Comparison of ENCODE assay signal across 8 mouse cellular contexts in the genomic region with DNA sequence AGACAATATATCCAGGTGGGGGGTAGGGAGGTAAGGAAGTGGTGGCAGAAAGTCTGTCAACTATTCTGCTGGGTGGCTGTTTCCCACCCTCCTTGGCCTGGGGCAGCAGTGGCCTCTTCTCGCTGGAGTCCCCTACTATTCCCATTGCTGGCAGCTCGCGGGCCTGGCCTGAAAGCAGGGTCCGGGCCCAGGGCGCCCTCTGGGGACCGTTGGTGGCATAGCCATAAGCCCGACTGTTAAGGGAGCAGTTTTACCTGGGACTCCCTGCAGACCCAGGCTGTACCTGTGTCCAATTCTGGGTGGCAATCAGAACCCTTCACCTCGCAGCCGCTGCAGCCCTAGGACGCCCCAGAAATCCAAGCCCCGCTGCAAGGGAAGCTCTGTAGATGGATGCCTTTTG. TPM values are rescaled to one million over a fixed set of nuclear protein-coding genes. Genes with fewer than 3 reads are reported as not detected.
DNase-seq lines count a peak whose midpoint lies in the region; ATAC-seq and TF ChIP-seq lines count a peak whose summit lies in the region.

No protein-coding gene starts in this region.

- peak; percentile 21 for ATAC-seq in Patski
- peak; percentile 58 for ATAC-seq in embryonic facial prominence, embryonic 12.5 days (ENCODE audit: insufficient number of reproducible peaks, insufficient read depth, low FRiP score, low TSS enrichment)
- ATAC-seq in heart, postnatal 0 days (ENCODE audit: insufficient read depth, low read depth) = peak; percentile 66
- peak; percentile 93 for ATAC-seq in megakaryocyte-erythroid progenitor cell, adult 5-6 weeks (replicated peaks; ENCODE audit: low FRiP score, low TSS enrichment, poor library complexity, severe bottlenecking)

- no peaks in the 10 kb centered on the region for H3K9me3 ChIP-seq in embryonic facial prominence, embryonic 12.5 days
- H3K9me3 ChIP-seq in heart, postnatal 0 days (replicated peaks; ENCODE audit: control insufficient read depth, low read length) = no peaks in the 10 kb centered on the region

- no peak for TF ChIP-seq EP300 in heart, postnatal 0 days (IDR thresholded peaks at IDR 0.05; ENCODE audit: low read depth)

- no peak overlapping the region for H3K9ac ChIP-seq in embryonic facial prominence, embryonic 12.5 days
- no peak overlapping the region for H3K9ac ChIP-seq in heart, postnatal 0 days (replicated peaks; ENCODE audit: low read depth, low read length)

- no peak for TF ChIP-seq CTCF in Patski (IDR thresholded peaks at IDR 0.05)
- TF ChIP-seq CTCF in heart, postnatal 0 days (IDR thresholded peaks at IDR 0.05; ENCODE audit: low read depth) = peak; percentile 71

- peak; percentile 4 for DNase-seq in cerebellum, adult 11-12 months
- no peak for DNase-seq in cerebellum, adult 8-10 months
- no peak for DNase-seq in Patski (ENCODE audit: low read depth, low spot score)
- no peak for DNase-seq in heart, postnatal 0 days (ENCODE audit: low spot score)
- peak; percentile 50 to 61 for DNase-seq in kidney, postnatal 25 days
- peak; percentile 34 to 71 for DNase-seq in urinary bladder, postnatal 4 days (ENCODE audit: low spot score in 2 of 2)

- WGBS in embryonic facial prominence, embryonic 12.5 days = 1% methylated on average over 11 of the region's 11 CpGs
- WGBS in heart, postnatal 0 days = 4% methylated on average over 11 of the region's 11 CpGs

- H3K4me3 ChIP-seq in embryonic facial prominence, embryonic 12.5 days = peak overlapping the region; percentile 31; the same call in 1 of the 2 replicates
- 0 out of 2 replicates have a peak overlapping the region, but pooled peaks have one; percentile 47 for H3K4me3 ChIP-seq in heart, postnatal 0 days (ENCODE audit: low read depth, low read length)

- in situ Hi-C loops in Patski (cut with MboI; ENCODE audit: low pct_unique_long_range_greater_than_20kb) = no loop called here

- POLR2A ChIA-PET in Patski (lab: Charles Lee) = no interaction called here

- peak overlapping the region; percentile 51 for H3K4me2 ChIP-seq in embryonic facial prominence, embryonic 12.5 days (replicated peaks)
- peak overlapping the region; percentile 72 for H3K4me2 ChIP-seq in heart, postnatal 0 days (ENCODE audit: low read depth, low read length)

- H3K27me3 ChIP-seq in Patski = no peaks in the 10 kb centered on the region
- H3K27me3 ChIP-seq in embryonic facial prominence, embryonic 12.5 days = peaks cover 51% of the 10 kb centered on the region
- H3K27me3 ChIP-seq in heart, postnatal 0 days (ENCODE audit: control insufficient read depth, insufficient read depth, low read length) = peaks cover 88% of the 10 kb centered on the region

- H3K36me3 ChIP-seq in embryonic facial prominence, embryonic 12.5 days = no peaks in the 10 kb centered on the region
- no peaks in the 10 kb centered on the region for H3K36me3 ChIP-seq in heart, postnatal 0 days (replicated peaks; ENCODE audit: control insufficient read depth, insufficient read depth, low read length)

- peaks cover 24% of the 10 kb centered on the region; the same call in 1 of the 2 replicates for H3K4me1 ChIP-seq in embryonic facial prominence, embryonic 12.5 days
- H3K4me1 ChIP-seq in heart, postnatal 0 days (ENCODE audit: control insufficient read depth, insufficient read depth) = peaks cover 6% of the 10 kb centered on the region; the same call in 1 of the 2 replicates

- CTCF ChIA-PET in Patski (lab: Charles Lee) = no interaction called here

- no peak overlapping the region for H3K27ac ChIP-seq in embryonic facial prominence, embryonic 12.5 days
- H3K27ac ChIP-seq in heart, postnatal 0 days (ENCODE audit: low read depth) = no peak overlapping the region

RNA-seq across cellular contexts. Expression of a gene that starts 9.6 kb away (rescaled TPM):
- 31.5 TPM for polyA plus RNA-seq in Patski (2021)
- polyA plus RNA-seq in embryonic facial prominence, embryonic 12.5 days (2016; fragmentation: Nextera tagmentation; extraction: Ambion mirVana) = 8.8 and 10.0 TPM in 2 replicates
- total RNA-seq in heart, postnatal 0 days (2014; rRNA removed; ENCODE audit: low replicate concordance) = 14.8 and 17.2 TPM in 2 replicates
- polyA plus RNA-seq in heart, postnatal 0 days (2015; fragmentation: Nextera tagmentation; extraction: Ambion mirVana) = 3.7 and 4.4 TPM in 2 replicates
- total RNA-seq in megakaryocyte-erythroid progenitor cell, adult 5-6 weeks (2014; fragmentation: Nextera tagmentation) = 0.28 TPM in 1 of 2 replicates, not detected in the other
- total RNA-seq in megakaryocyte-erythroid progenitor cell, adult 5-6 weeks (2017) = not detected in 2 replicates

Comparison
In these comparisons a context has a peak if more than half of its experiments do, and no peak if none do; other contexts are left out.
1. DNase-seq: peak in cerebellum, adult 11-12 months (single experiment), kidney, postnatal 25 days (2 of 2) and urinary bladder, postnatal 4 days (2 of 2); none in cerebellum, adult 8-10 months (single experiment), Patski (single experiment) and heart, postnatal 0 days (single experiment).
2. ATAC-seq: peak in every context shown above with its lines; median percentile 93 in megakaryocyte-erythroid progenitor cell, adult 5-6 weeks; 66 in heart, postnatal 0 days; 58 in embryonic facial prominence, embryonic 12.5 days; 21 in Patski.